Mouse (Mus musculus): Measurements from ENCODE around the gene Alad. TPM values are rescaled to one million over a fixed set of nuclear protein-coding genes. Genes with fewer than 3 reads are reported as not detected.

Gene Alad
- 10 to 100 TPM; 60.2 to 63.3 TPM for total RNA-seq (2021)

GRCm38 (mm10) chr4:62519849-62520233 is at the start of gene Alad:
Gene Alad, minus strand, starts transcription at chr4:62519918.
- DNase-seq (ENCODE audit: low spot score) = peak; percentile 79
- intact Hi-C loops (cut with DNase I) = loop anchor here (5.0 to 10.0 kb wide), 3 partner anchors 93 to 315 kb away; partner anchors contain the start of genes Cdc26 and Prpf4

- no peak for DNase-seq (ENCODE audit: low spot score)
- intact Hi-C loops (cut with DNase I) = no loop called here
Observed at GRCm38 (mm10) chr4:62568359-62568758, 48.6 kb upstream of the Alad start.

- intact Hi-C loops (cut with DNase I) = no loop called here
- DNase-seq (ENCODE audit: low spot score) = no peak
Observed at GRCm38 (mm10) chr4:62567696-62568095, 48.0 kb upstream of the Alad start.

GRCm38 (mm10) chr4:62566530-62566929 is 46.8 kb upstream of the Alad start:
- intact Hi-C loops (cut with DNase I) = no loop called here
- no peak for DNase-seq (ENCODE audit: low spot score)

- no peak for DNase-seq (ENCODE audit: low spot score)
- intact Hi-C loops (cut with DNase I) = no loop called here
Observed at GRCm38 (mm10) chr4:62562006-62562405, 42.3 kb upstream of the Alad start.

GRCm38 (mm10) chr4:62561630-62562001 is 41.9 kb upstream of the Alad start:
- intact Hi-C loops (cut with DNase I) = loop anchor here (1.0 to 2.0 kb wide), 3 partner anchors 57 to 203 kb away; no protein-coding TSS in a partner anchor
- DNase-seq (ENCODE audit: low spot score) = no peak

GRCm38 (mm10) chr4:62560963-62561629 is 41.4 kb upstream of the Alad start:
- intact Hi-C loops (cut with DNase I) = loop anchor here (1.0 to 2.0 kb wide), 3 partner anchors 58 to 203 kb away; no protein-coding TSS in a partner anchor
- DNase-seq (ENCODE audit: low spot score) = peak; percentile 25

GRCm38 (mm10) chr4:62559797-62560329 is 40.1 kb upstream of the Alad start, which contains the start of gene Rgs3:
Gene Rgs3, plus strand, starts transcription at chr4:62559847.
- intact Hi-C loops (cut with DNase I) = loop anchor here (2.0 kb wide), 1 partner anchor 59 kb away; no protein-coding TSS in a partner anchor
- no peak for DNase-seq (ENCODE audit: low spot score)

GRCm38 (mm10) chr4:62557436-62557835 is 37.7 kb upstream of the Alad start:
- intact Hi-C loops (cut with DNase I) = no loop called here
- no peak for DNase-seq (ENCODE audit: low spot score)

GRCm38 (mm10) chr4:62551966-62552365 is 32.2 kb upstream of the Alad start:
- DNase-seq (ENCODE audit: low spot score) = no peak
- intact Hi-C loops (cut with DNase I) = no loop called here

- DNase-seq (ENCODE audit: low spot score) = no peak
- intact Hi-C loops (cut with DNase I) = no loop called here
Observed at GRCm38 (mm10) chr4:62544801-62545200, 25.1 kb upstream of the Alad start.

- intact Hi-C loops (cut with DNase I) = no loop called here
- DNase-seq (ENCODE audit: low spot score) = no peak
Observed at GRCm38 (mm10) chr4:62543782-62544181, 24.1 kb upstream of the Alad start.

GRCm38 (mm10) chr4:62541802-62542201 is 22.1 kb upstream of the Alad start:
- intact Hi-C loops (cut with DNase I) = no loop called here
- DNase-seq (ENCODE audit: low spot score) = no peak

- intact Hi-C loops (cut with DNase I) = no loop called here
- no peak for DNase-seq (ENCODE audit: low spot score)
Observed at GRCm38 (mm10) chr4:62533729-62534128, 14.0 kb upstream of the Alad start.

- intact Hi-C loops (cut with DNase I) = no loop called here
- no peak for DNase-seq (ENCODE audit: low spot score)
Observed at GRCm38 (mm10) chr4:62527655-62528054, 7.9 kb upstream of the Alad start.

GRCm38 (mm10) chr4:62526256-62526655 is 6.5 kb upstream of the Alad start:
- intact Hi-C loops (cut with DNase I) = no loop called here
- DNase-seq (ENCODE audit: low spot score) = no peak

- no peak for DNase-seq (ENCODE audit: low spot score)
- intact Hi-C loops (cut with DNase I) = loop anchor here (2.0 kb wide), 1 partner anchor 23 kb away; the partner anchor contains the start of gene Hdhd3
Observed at GRCm38 (mm10) chr4:62525489-62525811, 5.7 kb upstream of the Alad start.

GRCm38 (mm10) chr4:62524651-62525488 is 5.2 kb upstream of the Alad start, which contains the start of the genes Pole3 and 4933430I17Rik:
Gene Pole3, minus strand, starts transcription at chr4:62525068.
Gene 4933430I17Rik, plus strand, starts transcription at chr4:62525369.
- DNase-seq (ENCODE audit: low spot score) = peak; percentile 93
- intact Hi-C loops (cut with DNase I) = loop anchor here (2.0 kb wide), 1 partner anchor 22 kb away; the partner anchor contains the start of gene Hdhd3

GRCm38 (mm10) chr4:62520892-62521400 is 1.2 kb upstream of the Alad start:
- intact Hi-C loops (cut with DNase I) = no loop called here

GRCm38 (mm10) chr4:62519122-62519848 is 433 bp downstream of the Alad start:
- no peak for DNase-seq (ENCODE audit: low spot score)
- intact Hi-C loops (cut with DNase I) = loop anchor here (5.0 to 10.0 kb wide), 3 partner anchors 92 to 314 kb away; partner anchors contain the start of genes Cdc26 and Prpf4

More at GRCm38 (mm10) chr4:62520892-62521400, 1.2 kb upstream of the Alad start:
- DNase-seq (ENCODE audit: low spot score) = no peak
